Mouse (Mus musculus): ENCODE results near the gene AC192777.2. TPM values are rescaled to one million over a fixed set of nuclear protein-coding genes. Genes with fewer than 3 reads are reported as not detected.
"Not testable (repeated sequence)": the region's sequence is repeated elsewhere in the genome, so short reads cannot be mapped to it uniquely, and the experiment has no call there.

Gene AC192777.2
- not detected in 2 replicates for total RNA-seq (2015; ENCODE audit: low replicate concordance)
- total RNA-seq (2017; ENCODE audit: low replicate concordance) = not detected in 2 replicates

- not testable (repeated sequence) for ATAC-seq (replicated peaks; ENCODE audit: low FRiP score, poor library complexity, severe bottlenecking)
Observed at GRCm38 (mm10) chr17:40095150-40095549, at the start of gene AC192777.2. Gene AC192777.2 (plus strand): TSS chr17:40095450.

GRCm38 (mm10) chr17:40116172-40116571 is 20.9 kb downstream of the AC192777.2 start:
- peak; percentile 34; the same call in 1 of the 2 replicates for ATAC-seq (replicated peaks; ENCODE audit: low FRiP score, poor library complexity, severe bottlenecking)

- not testable (repeated sequence) for ATAC-seq (replicated peaks; ENCODE audit: low FRiP score, poor library complexity, severe bottlenecking)
Observed at GRCm38 (mm10) chr17:40116877-40117276, 21.6 kb downstream of the AC192777.2 start.

Other genes with a start within 250 kb of the AC192777.2 start
- not detected in 2 replicates for gene Esp38, start 144.9 kb upstream of the AC192777.2 start, total RNA-seq (2015; ENCODE audit: low replicate concordance)
- gene Esp38, start 144.9 kb upstream of the AC192777.2 start, total RNA-seq (2017; ENCODE audit: low replicate concordance) = not detected in 2 replicates
- not detected in 2 replicates for gene Pgk2, start 113.2 kb downstream of the AC192777.2 start, total RNA-seq (2015; ENCODE audit: low replicate concordance)
- gene Pgk2, start 113.2 kb downstream of the AC192777.2 start, total RNA-seq (2017; ENCODE audit: low replicate concordance) = not detected in 2 replicates
- not detected in 2 replicates for gene Crisp3, start 146.8 kb downstream of the AC192777.2 start, total RNA-seq (2015; ENCODE audit: low replicate concordance)
- gene Crisp3, start 146.8 kb downstream of the AC192777.2 start, total RNA-seq (2017; ENCODE audit: low replicate concordance) = not detected in 2 replicates
- gene Crisp1, start 223.8 kb downstream of the AC192777.2 start, total RNA-seq (2015; ENCODE audit: low replicate concordance) = not detected in 2 replicates
- not detected in 2 replicates for gene Crisp1, start 223.8 kb downstream of the AC192777.2 start, total RNA-seq (2017; ENCODE audit: low replicate concordance)

Measured in erythroid progenitor cell, adult 5-6 weeks (primary cell).